Mouse (Mus musculus) kidney, adult 10 weeks (tissue): Measurements from ENCODE around the gene Hk2. TPM values are rescaled to one million over a fixed set of nuclear protein-coding genes. Genes with fewer than 3 reads are reported as not detected.

Experiments
- polyA plus RNA-seq: library from polyadenylated mRNA; stranded (reverse); fragments of 350-450 nt; fragmentation: Illumina TruSeq; extraction: RNeasy Lipid Tissue Mini Kit (QIAGEN cat#74804); gene quantifications from one replicate; pipeline ENCODE4 v1.2.3, GENCODE M21; 2014; ENCODE audit warnings: low read depth, low replicate concordance

The Hk2 gene
- 0.44 TPM for polyA plus RNA-seq

DNA sequence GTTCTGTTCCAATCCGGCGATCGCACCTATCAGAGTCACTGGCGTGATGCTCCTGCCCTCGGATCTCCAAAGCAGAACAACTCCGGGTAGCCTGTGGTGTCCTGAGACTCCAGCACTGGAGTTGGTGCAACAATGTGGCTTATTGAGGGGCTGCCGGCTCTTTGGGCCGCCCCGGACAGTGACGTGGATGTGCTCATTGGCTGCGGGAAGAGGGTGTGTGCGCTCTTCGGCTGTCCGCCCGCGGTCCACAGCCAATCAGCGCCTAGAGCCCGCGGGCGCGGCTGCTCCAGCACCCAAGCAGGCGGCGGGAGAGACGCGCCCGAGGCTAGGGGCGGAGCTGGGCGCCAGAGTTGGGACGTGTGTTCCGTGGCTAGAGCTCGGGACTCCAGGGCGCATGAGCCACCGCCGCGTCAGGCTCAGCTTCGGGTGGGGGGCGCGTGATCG lies at the start of gene Hk2:
TSS of gene Hk2 (minus strand) at position 134 of the 444 bp plus-strand sequence.

DNA sequence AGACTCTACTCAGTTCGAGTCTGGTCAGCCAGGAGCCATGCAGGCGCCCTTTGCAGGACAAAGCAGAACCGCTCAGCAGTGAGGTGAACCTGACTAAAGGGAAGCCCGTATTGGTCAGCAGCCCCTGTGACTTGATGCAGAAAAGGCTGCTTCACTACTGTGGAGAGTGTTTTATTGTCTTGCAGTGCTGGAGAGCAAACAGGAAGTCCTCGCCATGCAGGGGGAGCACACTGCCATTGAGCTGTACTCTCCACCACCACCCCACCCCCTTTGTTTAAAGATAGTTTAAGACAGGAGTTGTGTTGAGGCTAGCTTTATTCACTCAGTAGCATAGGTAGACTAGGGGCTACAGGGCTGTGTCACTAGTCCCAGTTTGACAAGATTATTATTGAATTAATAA lies 69.0 kb downstream of the Hk2 start, which contains the start of gene Pole4:
TSS of gene Pole4 (minus strand) at position 145 of the 400 bp plus-strand sequence.

Other genes starting within 250 kb of the Hk2 start
- gene Pole4, start 69.1 kb downstream of the Hk2 start, polyA plus RNA-seq = 132 TPM
- gene Sema4f, start 165.3 kb upstream of the Hk2 start, polyA plus RNA-seq = not detected
- gene M1ap, start 172.4 kb upstream of the Hk2 start, polyA plus RNA-seq = not detected